8 mouse cellular contexts compared by ENCODE assay signal in genomic region chr4:136649480-136650196, GRCm38 (mm10). TPM values are rescaled to one million over a fixed set of nuclear protein-coding genes. Genes with fewer than 3 reads are reported as not detected.
DNase-seq lines count a peak whose midpoint lies in the region; ATAC-seq lines count a peak whose summit lies in the region.

No protein-coding gene starts in this region.

- H3K4me3 ChIP-seq in heart, embryonic 12.5 days: 0 out of 2 replicates have a peak overlapping the region, but pooled peaks have one; percentile 5
- 0 out of 2 replicates have a peak overlapping the region, but pooled peaks have one; percentile 17 for H3K4me3 ChIP-seq in stomach, embryonic 15.5 days (replicated peaks)

- 26% methylated on average over 13 of the region's 13 CpGs for WGBS in heart, embryonic 12.5 days
- 31% methylated on average over 13 of the region's 13 CpGs for WGBS in stomach, embryonic 15.5 days

- no peak for ATAC-seq in heart, embryonic 12.5 days (ENCODE audit: insufficient number of reproducible peaks, low FRiP score)
- 0 out of 2 replicates have a peak, but pooled peaks have one; percentile 33 for ATAC-seq in stomach, embryonic 15.5 days (ENCODE audit: insufficient read depth, low FRiP score, low read depth)
- ATAC-seq in megakaryocyte progenitor cell, adult 5-6 weeks (replicated peaks; ENCODE audit: poor library complexity): no peak

- H3K27ac ChIP-seq in heart, embryonic 12.5 days (ENCODE audit: poor library complexity, severe bottlenecking): no peak overlapping the region
- no peak overlapping the region for H3K27ac ChIP-seq in stomach, embryonic 15.5 days

- no peaks in the 10 kb centered on the region for H3K36me3 ChIP-seq in heart, embryonic 12.5 days
- no peaks in the 10 kb centered on the region for H3K36me3 ChIP-seq in stomach, embryonic 15.5 days

- intact Hi-C loops in heart, postnatal 14 days (cut with DNase I): loop anchor here (5.0 kb wide), 2 partner anchors 333 to 423 kb away; no protein-coding TSS in a partner anchor

- DNase-seq in heart, postnatal 14 days: no peak
- DNase-seq in lung, postnatal 10 days: peak; percentile 24
- no peak for DNase-seq in lung, postnatal 25 days (ENCODE audit: low spot score)
- peak; percentile 51 for DNase-seq in layer of hippocampus, adult 9-11 months
- DNase-seq in urinary bladder, postnatal 4 days (ENCODE audit: low spot score in 2 of 2): no peak

- peaks cover 5% of the 10 kb centered on the region; the same call in 1 of the 2 replicates for H3K9me3 ChIP-seq in heart, embryonic 12.5 days (replicated peaks)
- no peaks in the 10 kb centered on the region for H3K9me3 ChIP-seq in stomach, embryonic 15.5 days

- 0 out of 2 replicates have a peak overlapping the region, but pooled peaks have one; percentile 23 for H3K9ac ChIP-seq in heart, embryonic 12.5 days
- no peak overlapping the region for H3K9ac ChIP-seq in stomach, embryonic 15.5 days

- peaks cover 16% of the 10 kb centered on the region for H3K27me3 ChIP-seq in heart, embryonic 12.5 days (replicated peaks)
- no peaks in the 10 kb centered on the region for H3K27me3 ChIP-seq in stomach, embryonic 15.5 days (replicated peaks)

- peaks cover 28% of the 10 kb centered on the region for H3K4me1 ChIP-seq in heart, embryonic 12.5 days (replicated peaks)
- H3K4me1 ChIP-seq in stomach, embryonic 15.5 days: peaks cover 15% of the 10 kb centered on the region

- H3K4me2 ChIP-seq in heart, embryonic 12.5 days: peak overlapping the region; percentile 56
- peak overlapping the region; percentile 52 for H3K4me2 ChIP-seq in stomach, embryonic 15.5 days

RNA-seq across cellular contexts. Expression of gene Lactbl1, which starts 27.2 kb away (rescaled TPM):
- not detected in 2 replicates for polyA plus RNA-seq in heart, embryonic 12.5 days (2016; fragmentation: Nextera tagmentation; extraction: Ambion mirVana)
- total RNA-seq in heart, postnatal 14 days (2021): not detected
- polyA plus RNA-seq in stomach, embryonic 15.5 days (2015; fragmentation: Nextera tagmentation; extraction: Ambion mirVana): not detected in 2 replicates
- 0.07 and 0.20 TPM in 2 replicates for total RNA-seq in megakaryocyte progenitor cell, adult 5-6 weeks (2015)
- total RNA-seq in megakaryocyte progenitor cell, adult 5-6 weeks (2017): 0.03 and 0.08 TPM in 2 replicates

RNA-seq across cellular contexts. Expression of gene Tex46, which starts 39.4 kb away (rescaled TPM):
- not detected in 2 replicates for polyA plus RNA-seq in heart, embryonic 12.5 days (2016; fragmentation: Nextera tagmentation; extraction: Ambion mirVana)
- not detected for total RNA-seq in heart, postnatal 14 days (2021)
- not detected in 2 replicates for polyA plus RNA-seq in stomach, embryonic 15.5 days (2015; fragmentation: Nextera tagmentation; extraction: Ambion mirVana)
- total RNA-seq in megakaryocyte progenitor cell, adult 5-6 weeks (2015): not detected in 2 replicates
- not detected in 2 replicates for total RNA-seq in megakaryocyte progenitor cell, adult 5-6 weeks (2017)

RNA-seq across cellular contexts. Expression of gene Kdm1a, which starts 47.1 kb away (rescaled TPM):
- polyA plus RNA-seq in heart, embryonic 12.5 days (2016; fragmentation: Nextera tagmentation; extraction: Ambion mirVana): 46.4 and 48.3 TPM in 2 replicates
- total RNA-seq in heart, postnatal 14 days (2021): 10 to 100 TPM; 33.5 to 37.6 TPM
- 32.1 and 35.5 TPM in 2 replicates for polyA plus RNA-seq in stomach, embryonic 15.5 days (2015; fragmentation: Nextera tagmentation; extraction: Ambion mirVana)
- 35.7 and 46.3 TPM in 2 replicates for total RNA-seq in megakaryocyte progenitor cell, adult 5-6 weeks (2015)
- 78.2 and 80.5 TPM in 2 replicates for total RNA-seq in megakaryocyte progenitor cell, adult 5-6 weeks (2017)

Comparison
In these comparisons a context has a peak if more than half of its experiments do, and no peak if none do; other contexts are left out.
1. DNase-seq: peak in lung, postnatal 10 days (single experiment) and layer of hippocampus, adult 9-11 months (single experiment); none in heart, postnatal 14 days (0 of 2), lung, postnatal 25 days (single experiment) and urinary bladder, postnatal 4 days (0 of 2).